Mouse (Mus musculus): ENCODE data around the gene Arl1. TPM values are rescaled to one million over a fixed set of nuclear protein-coding genes. Genes with fewer than 3 reads are reported as not detected.
"Not testable (repeated sequence)": the region's sequence is repeated elsewhere in the genome, so short reads cannot be mapped to it uniquely, and the experiment has no call there.

The Arl1 gene
- total RNA-seq, 4 experiments from 2014 or later: 132 to 143 (median 142) TPM

DNA sequence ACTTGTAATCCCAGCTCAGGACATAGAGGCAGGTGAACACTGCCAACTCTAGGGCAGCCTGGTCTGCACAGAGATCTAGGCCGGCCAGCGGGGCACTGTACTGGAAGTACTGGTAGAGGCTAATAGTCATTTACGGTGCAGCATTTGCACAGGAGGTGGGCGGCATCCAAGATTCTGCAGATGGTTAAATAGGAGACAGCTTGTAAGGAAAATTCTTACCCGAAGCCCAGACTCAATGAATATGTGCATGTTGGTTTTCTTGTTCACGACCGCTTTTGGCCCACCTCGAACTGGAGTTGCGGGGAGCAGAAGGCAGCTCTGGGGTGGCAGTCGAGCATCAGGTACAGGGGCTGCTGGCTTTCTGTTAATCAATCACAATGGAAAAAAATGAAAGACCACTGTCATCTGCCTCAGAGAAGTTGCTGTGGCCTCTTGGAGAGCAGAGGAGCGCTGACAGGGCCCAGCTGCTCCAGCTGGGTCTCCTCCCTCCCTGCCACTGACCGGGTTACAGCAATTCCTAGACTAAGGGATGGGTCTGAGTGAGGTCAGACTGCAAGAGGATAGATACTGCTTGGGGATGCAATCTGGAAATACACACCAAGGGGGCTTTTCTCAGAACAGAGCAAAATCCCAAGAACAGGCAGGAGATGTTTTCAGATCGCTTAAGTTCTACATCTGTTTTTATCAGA is 31.0 kb downstream of the Arl1 start:
- no peak for DNase-seq (ENCODE audit: low spot score in 2 of 2)

GRCm38 (mm10) chr10:88765431-88766142 is 34.9 kb downstream of the Arl1 start:
- no peak for DNase-seq (ENCODE audit: low spot score in 2 of 2)

- no peak for DNase-seq (ENCODE audit: low spot score in 2 of 2)
These were observed 38.3 kb downstream of the Arl1 start for GRCm38 (mm10) chr10:88768961-88769360.

- DNase-seq (ENCODE audit: low spot score in 2 of 2): no peak
These were observed 39.0 kb downstream of the Arl1 start for GRCm38 (mm10) chr10:88769676-88770075.

DNA sequence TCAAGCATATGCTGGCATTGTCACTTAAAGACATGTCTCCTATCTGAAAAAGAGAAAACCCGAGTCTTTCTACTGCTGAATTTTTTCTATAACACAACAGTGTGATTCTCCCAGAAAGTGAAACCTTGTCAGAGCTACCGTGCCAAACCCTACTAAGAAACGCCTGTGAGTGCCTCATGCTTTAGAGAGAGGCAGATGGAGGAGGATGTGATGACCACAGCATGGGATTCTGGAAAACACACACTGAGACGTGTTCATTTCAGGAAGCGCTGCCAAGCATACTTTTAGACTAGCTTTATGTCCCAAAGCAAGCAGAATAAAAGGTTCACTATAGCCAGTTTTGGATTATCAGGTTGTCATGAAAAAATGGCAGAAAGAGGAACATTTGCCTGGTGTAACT is 42.3 kb downstream of the Arl1 start:
- DNase-seq (ENCODE audit: low spot score in 2 of 2): peak in 1 of 2 experiments; percentile 16

DNA sequence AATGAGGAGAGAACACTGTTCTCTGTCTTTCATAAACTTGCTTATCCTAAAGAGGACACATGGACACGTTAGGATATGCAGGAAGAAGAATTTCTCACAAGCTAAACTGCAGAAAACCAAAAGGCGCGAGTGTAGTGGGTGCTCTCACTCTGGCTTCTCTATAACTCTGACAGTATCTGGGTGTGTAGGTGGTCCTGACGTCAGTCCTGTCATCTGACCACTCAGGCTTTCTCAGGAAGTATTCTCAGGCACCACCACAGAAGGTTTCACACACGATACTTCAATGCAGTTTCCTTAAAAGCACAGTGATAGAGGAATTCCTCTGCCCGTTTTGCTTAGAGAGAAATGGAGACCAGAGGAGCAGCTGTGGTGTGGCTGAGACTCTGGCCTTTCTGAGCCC is 45.5 kb downstream of the Arl1 start:
- DNase-seq (ENCODE audit: low spot score in 2 of 2): peak in 1 of 2 experiments; percentile 27

- no peak for DNase-seq (ENCODE audit: low spot score in 2 of 2)
These were observed 50.1 kb downstream of the Arl1 start for GRCm38 (mm10) chr10:88780716-88781115.

DNA sequence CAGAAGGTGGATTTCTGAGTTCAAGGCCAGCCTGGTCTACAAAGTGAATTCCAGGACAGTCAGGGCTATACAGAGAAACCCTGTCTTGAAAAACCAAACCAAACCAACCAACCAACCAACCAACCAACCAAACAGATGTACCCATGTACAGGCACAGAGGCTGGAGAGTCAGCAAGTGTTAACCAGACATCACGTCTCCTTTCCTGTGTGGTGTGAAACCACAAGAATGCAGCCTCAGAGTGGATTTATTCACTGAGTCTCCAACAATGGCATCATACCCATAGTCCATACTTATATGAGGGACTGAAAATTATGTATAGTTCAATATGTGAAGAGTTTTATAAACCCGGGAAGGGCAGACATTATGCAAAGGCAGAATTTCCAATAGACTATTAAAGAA is 52.5 kb downstream of the Arl1 start:
- DNase-seq (ENCODE audit: low spot score in 2 of 2): not testable (repeated sequence)

GRCm38 (mm10) chr10:88783941-88784340 is 53.3 kb downstream of the Arl1 start:
- no peak for DNase-seq (ENCODE audit: low spot score in 2 of 2)

DNA sequence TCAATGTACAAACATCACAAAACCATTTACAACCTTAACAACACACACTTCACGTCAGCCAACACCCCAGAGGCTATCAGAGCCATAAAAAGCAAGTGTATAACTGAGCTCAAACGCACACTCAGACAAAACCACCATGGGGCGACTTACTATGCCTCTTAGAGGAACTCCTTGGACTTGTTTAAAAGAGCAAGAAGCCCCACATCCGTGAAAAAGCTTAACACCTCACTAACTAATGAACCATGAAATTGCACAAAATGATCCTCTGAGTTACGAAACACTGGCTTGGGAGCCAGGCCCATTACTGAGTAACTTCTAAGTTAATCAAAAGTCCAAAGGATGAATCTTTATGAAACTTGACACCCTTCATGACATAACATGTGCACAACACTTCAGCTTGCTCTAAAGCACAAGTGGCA is 53.9 kb downstream of the Arl1 start:
- no peak for DNase-seq (ENCODE audit: low spot score in 2 of 2)

DNA sequence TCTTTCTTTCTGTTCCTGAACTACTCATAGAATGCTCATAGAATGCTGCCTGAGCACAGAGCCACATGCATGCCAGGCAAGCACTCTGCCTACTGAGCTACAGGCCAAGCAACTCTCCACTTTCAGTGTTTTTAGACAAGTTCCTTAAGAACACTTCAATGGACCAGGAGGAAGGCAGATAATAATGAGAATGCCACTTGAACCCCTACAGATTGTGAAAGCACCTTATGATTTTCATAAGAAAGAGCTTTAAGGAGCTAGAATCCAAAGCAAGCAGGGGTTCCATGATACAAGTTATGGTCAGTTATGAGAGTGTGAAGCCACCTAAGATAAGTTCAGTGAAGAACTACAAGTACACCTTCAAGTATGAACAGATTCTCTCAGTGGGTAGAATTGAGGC is 63.0 kb downstream of the Arl1 start:
- DNase-seq (ENCODE audit: low spot score in 2 of 2): no peak

Other genes starting within 250 kb of the Arl1 start
- 10 to 100 TPM; 38.4 to 45.0 (median 39.7) TPM for gene Chpt1, start 226.8 kb upstream of the Arl1 start, total RNA-seq (2022)
- 1 to 10 TPM; 4.3 to 5.9 (median 5.4) TPM for gene Mybpc1, start 125.7 kb upstream of the Arl1 start, total RNA-seq (2022)
- gene Spic, start 45.8 kb upstream of the Arl1 start, total RNA-seq (2022): not detected
- 10 to 100 TPM; 16.2 to 20.5 (median 18.9) TPM for gene Utp20, start 95.9 kb downstream of the Arl1 start, total RNA-seq (2022)
- gene Slc5a8, start 155.1 kb downstream of the Arl1 start, total RNA-seq (2022): under 1 TPM in 1 of 4 experiments, not detected in 3; 0.12 TPM